Mouse (Mus musculus) cerebellum, adult 11 months (tissue): Measurements from ENCODE around the gene Psmb5.

ENCODE experiments used
- DNase-seq: peaks from one replicate; pipeline ENCODE4 v3.0.0; 2022

Psmb5 gene

GRCm38 (mm10) chr14:54583681-54584338 is 34.0 kb downstream of the Psmb5 start:
- DNase-seq: peak; percentile 49

GRCm38 (mm10) chr14:54582536-54582935 is 35.3 kb downstream of the Psmb5 start:
- DNase-seq: no peak

GRCm38 (mm10) chr14:54579638-54580037 is 38.2 kb downstream of the Psmb5 start:
- no peak for DNase-seq

DNA sequence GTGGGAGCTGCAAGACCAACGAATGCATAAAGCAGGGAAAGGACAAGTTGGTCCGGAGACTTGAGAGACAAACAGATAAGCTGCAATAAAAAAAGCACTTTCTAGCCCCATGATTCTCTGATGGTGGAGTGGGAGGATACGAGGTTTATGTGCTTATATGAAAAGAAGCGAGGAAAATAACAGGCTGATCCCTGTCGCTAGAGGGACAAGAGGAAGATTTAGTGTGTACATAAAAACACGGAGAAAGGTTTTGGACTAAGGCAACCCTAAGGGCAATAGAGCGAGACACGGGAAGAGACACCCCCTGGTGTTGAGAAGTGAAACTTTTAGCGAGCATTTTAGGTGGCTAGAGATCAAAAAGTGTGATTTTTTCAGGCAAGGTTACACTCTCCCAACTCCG is 39.8 kb downstream of the Psmb5 start:
- DNase-seq: no peak

DNA sequence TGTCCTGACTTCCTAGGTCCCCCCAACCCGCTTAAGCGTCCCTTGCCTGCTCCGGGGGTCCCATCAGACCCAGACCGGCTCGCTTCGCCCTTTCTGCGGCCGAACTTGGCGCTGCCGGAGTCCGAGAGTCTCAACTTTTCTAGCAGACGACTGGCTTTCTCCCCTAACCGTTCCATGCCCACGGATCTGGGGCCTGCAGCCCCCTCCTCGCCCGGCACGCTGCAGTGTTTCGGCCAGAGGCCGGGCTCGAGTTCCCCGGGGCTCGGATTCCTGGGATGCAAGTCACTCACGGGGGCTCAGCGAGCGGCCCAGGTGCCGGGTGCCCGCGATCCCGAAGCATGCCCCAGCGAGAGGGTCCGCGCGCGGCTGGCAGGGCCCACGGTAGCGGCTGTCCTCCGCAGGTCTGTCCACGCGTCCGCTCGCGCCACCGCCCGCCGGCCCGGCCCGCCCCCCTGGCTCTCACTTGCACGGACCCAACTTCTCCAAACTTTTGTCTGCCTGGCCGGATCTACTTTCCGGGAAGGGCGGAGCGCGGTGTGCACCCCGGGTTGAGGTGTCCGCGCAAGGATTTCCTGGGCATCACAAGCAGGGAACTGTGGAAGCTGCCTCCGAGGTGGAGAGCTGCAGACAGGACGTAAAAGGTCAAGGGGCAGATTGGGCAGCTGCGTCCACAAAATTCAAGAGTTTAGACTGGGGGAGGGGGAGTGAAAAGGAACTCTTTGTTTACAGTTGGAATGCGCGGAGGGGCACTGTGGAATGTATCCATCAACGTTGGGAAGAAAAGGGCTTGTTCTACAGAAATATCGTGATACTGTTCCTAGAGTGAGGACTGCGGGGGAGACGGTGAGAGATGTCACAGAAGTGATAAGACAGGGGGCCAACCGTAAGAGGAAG is 40.5 kb downstream of the Psmb5 start, which contains the start of gene Ajuba:
Gene Ajuba (minus strand): TSS at position 470 of the 894 bp plus-strand sequence.
- no peak for DNase-seq

- no peak for DNase-seq
These were observed 41.4 kb downstream of the Psmb5 start for GRCm38 (mm10) chr14:54576241-54577088.

DNA sequence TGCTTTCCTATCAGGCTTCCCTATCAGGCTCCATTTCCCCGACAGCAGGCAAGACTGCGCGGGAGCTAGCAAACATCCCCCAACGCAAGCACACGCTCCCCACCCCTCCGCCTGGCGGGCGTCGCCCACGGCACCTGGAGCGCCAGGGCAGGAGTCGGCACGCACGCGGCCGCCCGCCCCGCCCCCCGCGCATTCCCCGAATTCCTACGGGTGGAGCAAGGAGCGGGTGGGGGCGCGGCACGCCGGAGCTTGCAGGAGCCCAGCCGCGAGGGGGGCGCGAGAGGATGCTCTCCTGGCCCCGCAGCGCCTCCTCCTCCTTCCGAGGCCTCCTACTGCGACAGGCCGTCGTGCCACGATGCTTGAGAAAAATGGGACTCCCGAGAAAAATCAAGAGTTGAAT is 42.2 kb downstream of the Psmb5 start:
- DNase-seq: no peak

DNA sequence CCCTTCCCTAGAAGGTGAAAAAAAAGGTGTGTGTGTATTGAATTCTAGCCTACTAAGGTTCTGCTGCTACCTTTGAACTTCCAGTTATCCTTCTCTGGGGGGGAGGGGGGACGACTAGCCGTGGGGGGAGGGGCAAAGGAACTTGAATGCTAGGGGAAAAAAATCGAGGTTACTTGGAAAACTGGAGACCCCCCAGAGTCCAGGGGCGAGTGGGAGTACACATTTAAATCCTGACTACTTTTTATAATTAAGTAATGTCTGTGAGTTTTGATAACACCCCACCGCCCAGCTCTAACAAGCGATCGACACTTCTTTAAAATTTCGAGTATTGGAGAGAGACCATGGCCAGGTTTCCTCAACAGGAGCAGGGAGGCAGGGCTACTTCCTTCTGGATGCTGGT is 42.8 kb downstream of the Psmb5 start:
- DNase-seq: no peak

- DNase-seq: no peak
These were observed 43.6 kb downstream of the Psmb5 start for GRCm38 (mm10) chr14:54574253-54574652.

DNA sequence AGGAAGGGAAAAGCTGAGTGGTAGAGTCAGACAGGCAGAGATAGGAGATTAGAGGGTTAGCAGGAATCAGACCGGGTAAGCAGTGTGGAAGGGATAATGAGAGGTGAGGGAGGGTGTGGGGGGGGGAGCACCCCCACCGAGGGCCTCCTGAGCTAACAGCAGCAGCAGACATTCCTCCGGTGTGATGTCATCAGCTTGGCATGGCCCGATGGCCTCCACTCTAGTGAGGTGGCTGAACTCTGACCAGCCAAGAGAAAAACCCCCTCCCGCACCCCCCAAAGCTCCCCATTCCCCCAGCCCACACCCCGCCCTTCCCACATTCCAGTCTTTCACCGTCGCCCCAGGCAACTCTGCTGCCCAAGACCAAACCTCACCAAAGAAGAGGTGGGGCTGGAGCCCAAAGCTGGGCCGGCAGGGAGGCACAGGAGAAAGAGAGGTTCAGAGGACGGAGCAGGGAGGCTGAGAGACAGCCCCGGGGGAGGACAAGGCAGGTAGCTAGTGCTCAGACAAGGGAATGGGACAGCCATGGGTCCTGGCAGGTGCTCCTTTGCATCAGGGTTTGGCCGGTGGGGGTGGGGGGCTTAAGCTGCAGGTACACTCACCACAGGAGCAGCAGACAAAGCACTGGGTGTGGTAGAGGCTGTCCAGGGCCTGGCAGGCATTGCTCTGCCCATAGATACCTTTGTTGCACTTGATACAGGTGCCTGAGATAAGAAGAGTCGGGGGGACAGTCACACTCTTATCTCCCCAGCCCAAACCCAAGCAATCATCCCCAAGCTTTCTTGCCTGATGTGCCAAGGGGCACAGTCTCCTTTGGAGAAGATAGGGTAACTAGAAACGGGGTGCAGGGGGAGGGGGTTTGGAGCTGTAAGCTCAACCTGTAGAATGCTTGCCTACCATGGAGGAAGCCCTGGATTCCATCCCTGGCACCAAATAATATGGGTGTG is 44.8 kb downstream of the Psmb5 start:
- no peak for DNase-seq

DNA sequence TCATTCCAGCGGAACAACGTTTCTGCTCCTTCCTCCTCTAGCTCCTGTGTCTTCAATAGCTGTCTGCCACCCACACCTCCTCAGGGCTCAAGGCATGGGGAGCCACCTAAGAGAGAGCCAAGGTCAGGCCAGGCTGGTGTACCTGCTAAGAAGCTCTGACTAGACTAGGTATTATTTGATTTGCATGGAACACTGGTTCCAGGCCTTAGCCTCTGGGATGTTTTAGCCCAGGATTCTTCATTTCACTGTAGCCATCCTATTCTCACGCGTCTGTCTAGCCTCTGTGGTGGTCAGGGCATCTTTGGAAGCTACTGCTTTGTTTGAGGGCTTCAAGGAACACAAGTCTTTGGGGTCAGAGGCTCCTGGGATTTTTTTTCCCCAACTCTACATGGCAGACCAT is 45.7 kb downstream of the Psmb5 start:
- no peak for DNase-seq

- no peak for DNase-seq
These were observed 48.1 kb downstream of the Psmb5 start for GRCm38 (mm10) chr14:54569451-54570392.

GRCm38 (mm10) chr14:54568694-54569414 is 49.0 kb downstream of the Psmb5 start:
- peak; percentile 64 for DNase-seq
